18 mouse cellular contexts compared by ENCODE assay signal in the genomic region with DNA sequence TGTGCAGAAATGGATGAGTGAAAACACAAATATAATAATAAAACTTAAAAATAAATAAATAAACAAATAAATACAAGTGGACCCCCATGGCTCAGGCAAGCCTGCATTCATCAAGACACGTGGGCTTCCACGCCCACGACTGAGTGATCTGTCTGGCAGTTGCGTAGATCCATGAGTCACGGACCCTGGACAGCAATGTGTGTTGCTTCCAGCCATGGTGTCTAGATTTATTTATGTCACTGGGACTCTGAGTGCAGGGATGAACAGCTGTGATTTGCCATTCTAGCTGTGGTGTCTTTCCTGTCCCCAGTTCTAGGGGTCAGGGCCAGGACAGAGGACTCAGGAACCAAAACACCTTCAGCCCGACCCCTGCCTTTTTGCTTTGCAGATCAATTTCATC. TPM values are rescaled to one million over a fixed set of nuclear protein-coding genes. Genes with fewer than 3 reads are reported as not detected.
A peak's percentile ranks its signal among the peaks of the same experiment; 100 is the strongest.
DNase-seq lines count a peak whose midpoint lies in the region; ATAC-seq and TF ChIP-seq lines count a peak whose summit lies in the region.
"Had no signal": no experiment of that assay in that cellular context is flagged by ENCODE, and none has a peak within 500 bp of the region (broad histone marks: within the 10 kb centered on the region; RNA-seq: fewer than 3 reads in every experiment).

No protein-coding gene starts in this region.

- intact Hi-C loops in left cerebral cortex, postnatal 4 days (cut with DNase I), result no loop called here

- no peak for ATAC-seq in kidney, embryonic 15.5 days (replicated peaks; ENCODE audit: low FRiP score)
- ATAC-seq: forebrain, embryonic 14.5 days had no signal

- peaks cover 38% of the 10 kb centered on the region for H3K4me1 ChIP-seq in kidney, embryonic 15.5 days
- peaks cover 3% of the 10 kb centered on the region for H3K4me1 ChIP-seq in bone marrow, adult 2 months (ENCODE audit: control insufficient read depth, insufficient read depth, low read length)
- H3K4me1 ChIP-seq in hindbrain, embryonic 10.5 days (replicated peaks), result peaks cover 13% of the 10 kb centered on the region
- H3K4me1 ChIP-seq: hindbrain, embryonic 15.5 days; liver, embryonic 13.5 days had no signal

- H3K4me3 ChIP-seq in kidney, embryonic 15.5 days (replicated peaks), result no peak overlapping the region
- H3K4me3 ChIP-seq in bone marrow, adult 2 months (replicated peaks; ENCODE audit: control insufficient read depth, low read depth, low read length), result no peak overlapping the region
- no peak overlapping the region for H3K4me3 ChIP-seq in hindbrain, embryonic 10.5 days
- H3K4me3 ChIP-seq: embryonic facial prominence, embryonic 15.5 days; hindbrain, embryonic 15.5 days; liver, embryonic 13.5 days; megakaryocyte, embryonic 14.5 days had no signal

- no peak overlapping the region for H3K9ac ChIP-seq in kidney, embryonic 15.5 days
- H3K9ac ChIP-seq: embryonic facial prominence, embryonic 15.5 days; hindbrain, embryonic 15.5 days; liver, embryonic 13.5 days had no signal

- TF ChIP-seq POLR2A in bone marrow, adult 2 months (IDR thresholded peaks at IDR 0.05; ENCODE audit: borderline replicate concordance, control insufficient read depth, low read depth, low read length), result no peak

- no peaks in the 10 kb centered on the region for H3K9me3 ChIP-seq in kidney, embryonic 15.5 days (replicated peaks)
- H3K9me3 ChIP-seq in hindbrain, embryonic 10.5 days, result no peaks in the 10 kb centered on the region
- H3K9me3 ChIP-seq: embryonic facial prominence, embryonic 15.5 days; hindbrain, embryonic 15.5 days; liver, embryonic 13.5 days had no signal

- H3K4me2 ChIP-seq in kidney, embryonic 15.5 days, result no peak overlapping the region
- H3K4me2 ChIP-seq: embryonic facial prominence, embryonic 15.5 days; hindbrain, embryonic 15.5 days; liver, embryonic 13.5 days had no signal

- TF ChIP-seq CTCF in bone marrow, adult 2 months (IDR thresholded peaks at IDR 0.05; ENCODE audit: control insufficient read depth, insufficient read depth, low read length), result no peak

- no peak overlapping the region for H3K27ac ChIP-seq in kidney, embryonic 15.5 days
- peak overlapping the region; percentile 45; the same call in 1 of the 2 replicates for H3K27ac ChIP-seq in bone marrow, adult 2 months (ENCODE audit: control insufficient read depth, insufficient read depth, low read depth, low read length, poor library complexity)
- no peak overlapping the region for H3K27ac ChIP-seq in hindbrain, embryonic 10.5 days
- H3K27ac ChIP-seq: embryonic facial prominence, embryonic 15.5 days; hindbrain, embryonic 15.5 days; liver, embryonic 13.5 days had no signal

- H3K27me3 ChIP-seq in kidney, embryonic 15.5 days, result no peaks in the 10 kb centered on the region
- no peaks in the 10 kb centered on the region for H3K27me3 ChIP-seq in hindbrain, embryonic 10.5 days (ENCODE audit: insufficient read depth, poor library complexity, severe bottlenecking)
- H3K27me3 ChIP-seq: embryonic facial prominence, embryonic 15.5 days; hindbrain, embryonic 15.5 days; liver, embryonic 13.5 days had no signal

- WGBS in kidney, embryonic 15.5 days, result 38% methylated on average over 6 of the region's 6 CpGs
- 76% methylated on average over 6 of the region's 6 CpGs for WGBS in bone marrow, adult 2 months
- WGBS in hindbrain, embryonic 10.5 days, result 91% methylated on average over 6 of the region's 6 CpGs

- H3K36me3 ChIP-seq in kidney, embryonic 15.5 days, result no peaks in the 10 kb centered on the region
- H3K36me3 ChIP-seq in hindbrain, embryonic 10.5 days, result no peaks in the 10 kb centered on the region
- H3K36me3 ChIP-seq: embryonic facial prominence, embryonic 15.5 days; hindbrain, embryonic 15.5 days; liver, embryonic 13.5 days had no signal

- peak; percentile 87 for DNase-seq in adrenal gland, adult (ENCODE audit: inconsistent age in 2 of 2, low spot score in 1 of 2)
- no peak for DNase-seq in adrenal gland, postnatal 4 days (ENCODE audit: low spot score in 2 of 2)
- peak; percentile 32 for DNase-seq in kidney, postnatal 14 days
- peak; percentile 82 for DNase-seq in 3T3-L1 (ENCODE audit: low read depth, low spot score)
- no peak for DNase-seq in hindbrain, embryonic 10.5 days (ENCODE audit: low spot score)
- no peak for DNase-seq in left cerebral cortex, postnatal 4 days
- DNase-seq: cerebellum, adult 2 months; kidney, adult 2 months; liver, embryonic 13.5 days; right cerebral cortex, postnatal 25 days had no signal

RNA-seq across cellular contexts. Expression of gene Tmem37, which starts 18.9 kb away (rescaled TPM):
- 10 to 100 TPM; 17.5 to 18.5 TPM for total RNA-seq in adrenal gland, postnatal 4 days (2021)
- 51.3 and 53.6 TPM in 2 replicates for polyA plus RNA-seq in kidney, embryonic 15.5 days (2015; fragmentation: Nextera tagmentation; extraction: Ambion mirVana)
- polyA plus RNA-seq in bone marrow, adult 2 months (2011; ENCODE audit: insufficient read depth, insufficient read length, low replicate concordance, missing spikeins), result 2.0 and 5.8 TPM in 2 replicates
- 10.0 and 10.4 TPM in 2 replicates for polyA plus RNA-seq in hindbrain, embryonic 10.5 days (2016; fragmentation: Nextera tagmentation; extraction: Ambion mirVana)
- 1 to 10 TPM; 1.4 to 1.8 TPM for total RNA-seq in left cerebral cortex, postnatal 4 days (2021)

RNA-seq across cellular contexts. Expression of gene Sctr, which starts 48.3 kb away (rescaled TPM):
- total RNA-seq in adrenal gland, postnatal 4 days (2021), result 10 to 100 TPM; 15.5 to 19.7 TPM
- polyA plus RNA-seq in kidney, embryonic 15.5 days (2015; fragmentation: Nextera tagmentation; extraction: Ambion mirVana), result 0.63 and 1.2 TPM in 2 replicates
- not detected in 2 replicates for polyA plus RNA-seq in bone marrow, adult 2 months (2011; ENCODE audit: insufficient read depth, insufficient read length, low replicate concordance, missing spikeins)
- 0.30 and 0.61 TPM in 2 replicates for polyA plus RNA-seq in hindbrain, embryonic 10.5 days (2016; fragmentation: Nextera tagmentation; extraction: Ambion mirVana)
- total RNA-seq in left cerebral cortex, postnatal 4 days (2021), result 1 to 10 TPM in 1 of 2 experiments, under 1 TPM in 1; 0.96 to 1.2 TPM
- total RNA-seq: granulocyte monocyte progenitor cell, adult 5-6 weeks had no signal
- polyA plus RNA-seq: heart, embryonic 16.5 days; liver, embryonic 13.5 days had no signal

RNA-seq across cellular contexts. Expression of gene Cfap221, which starts 58.0 kb away (rescaled TPM):
- under 1 TPM; 0.56 to 0.62 TPM for total RNA-seq in adrenal gland, postnatal 4 days (2021)
- polyA plus RNA-seq in kidney, embryonic 15.5 days (2015; fragmentation: Nextera tagmentation; extraction: Ambion mirVana), result 0.06 and 0.08 TPM in 2 replicates
- not detected in 2 replicates for polyA plus RNA-seq in bone marrow, adult 2 months (2011; ENCODE audit: insufficient read depth, insufficient read length, low replicate concordance, missing spikeins)
- polyA plus RNA-seq in hindbrain, embryonic 10.5 days (2016; fragmentation: Nextera tagmentation; extraction: Ambion mirVana), result 0.37 and 0.52 TPM in 2 replicates
- total RNA-seq in left cerebral cortex, postnatal 4 days (2021), result under 1 TPM; 0.36 to 0.44 TPM
- total RNA-seq: granulocyte monocyte progenitor cell, adult 5-6 weeks had no signal
- polyA plus RNA-seq: kidney, adult 2 months; liver, embryonic 13.5 days had no signal

Comparison
In these comparisons a context has a peak if more than half of its experiments do, and no peak if none do; other contexts are left out.
1. DNase-seq: peak in adrenal gland, adult (2 of 2), kidney, postnatal 14 days (single experiment) and 3T3-L1 (single experiment); none in adrenal gland, postnatal 4 days (0 of 2), hindbrain, embryonic 10.5 days (single experiment) and left cerebral cortex, postnatal 4 days (single experiment).